Mouse (Mus musculus): ENCODE results near the gene Rps21. TPM values are rescaled to one million over a fixed set of nuclear protein-coding genes. Genes with fewer than 3 reads are reported as not detected.
A peak's percentile ranks its signal among the peaks of the same experiment; 100 is the strongest.

Rps21 gene
- polyA plus RNA-seq, 1 experiment from 2014 or later = 745 TPM

- Histone ChIP-seq H3K27me3 (ENCODE audit: control insufficient read depth, insufficient read depth, low read length) (no peaks in the 10 kb centered on the region), H3K4me3 (ENCODE audit: low read depth, low read length) (peak overlapping the region; percentile 76), H3K9ac (replicated peaks; ENCODE audit: low read depth, low read length) (peak overlapping the region; percentile 71), H3K36me3 (ENCODE audit: control insufficient read depth, insufficient read depth, low read length) (peaks cover 4% of the 10 kb centered on the region; the same call in 1 of the 2 replicates), H3K27ac (ENCODE audit: low read length) (peak overlapping the region; percentile 81), H3K4me2 (replicated peaks; ENCODE audit: low read depth, low read length) (peak overlapping the region; percentile 96), H3K4me1 (ENCODE audit: control insufficient read depth, insufficient read depth, low read length) (peaks cover 51% of the 10 kb centered on the region), H3K9me3 (ENCODE audit: control insufficient read depth, low read depth, low read length) (no peaks in the 10 kb centered on the region)
- ATAC-seq (ENCODE audit: insufficient number of reproducible peaks, insufficient read depth, low FRiP score, low read depth) = peak; percentile 7; the same call in 1 of the 2 replicates
- under 1% methylated on average over 53 of the region's 55 CpGs for WGBS
Measured at GRCm38 (mm10) chr2:180225044-180225761, 32.0 kb upstream of the Rps21 start.

- Histone ChIP-seq H3K4me1 (ENCODE audit: control insufficient read depth, insufficient read depth, low read length) (peaks cover 47% of the 10 kb centered on the region), H3K4me2 (replicated peaks; ENCODE audit: low read depth, low read length) (peak within 1 kb of the TSS; percentile 96), H3K27me3 (ENCODE audit: control insufficient read depth, insufficient read depth, low read length) (no peaks in the 10 kb centered on the region), H3K9me3 (ENCODE audit: control insufficient read depth, low read depth, low read length) (no peaks in the 10 kb centered on the region), H3K36me3 (ENCODE audit: control insufficient read depth, insufficient read depth, low read length) (peaks cover 3% of the 10 kb centered on the region; the same call in 1 of the 2 replicates), H3K27ac (ENCODE audit: low read length) (peak within 1 kb of the TSS; percentile 81), H3K4me3 (ENCODE audit: low read depth, low read length) (peak within 1 kb of the TSS; percentile 76), H3K9ac (replicated peaks; ENCODE audit: low read depth, low read length) (peak within 1 kb of the TSS; percentile 71)
- ATAC-seq (ENCODE audit: insufficient number of reproducible peaks, insufficient read depth, low FRiP score, low read depth) = peak; percentile 73
- WGBS = 2% methylated on average over 32 of the region's 37 CpGs
Measured at GRCm38 (mm10) chr2:180225762-180226378, 31.3 kb upstream of the Rps21 start, which contains the start of gene Lama5. Lama5 (minus strand) TSS chr2:180225859.

GRCm38 (mm10) chr2:180227262-180228059 lies 29.7 kb upstream of the Rps21 start:
- peak; percentile 25 for ATAC-seq (ENCODE audit: insufficient number of reproducible peaks, insufficient read depth, low FRiP score, low read depth)
- H3K36me3 ChIP-seq (ENCODE audit: control insufficient read depth, insufficient read depth, low read length) = no peaks in the 10 kb centered on the region
- no peak overlapping the region for H3K9ac ChIP-seq (replicated peaks; ENCODE audit: low read depth, low read length)
- no peaks in the 10 kb centered on the region for H3K27me3 ChIP-seq (ENCODE audit: control insufficient read depth, insufficient read depth, low read length)
- peaks cover 40% of the 10 kb centered on the region for H3K4me1 ChIP-seq (ENCODE audit: control insufficient read depth, insufficient read depth, low read length)
- H3K4me2 ChIP-seq (replicated peaks; ENCODE audit: low read depth, low read length) = peak overlapping the region; percentile 36; the same call in 1 of the 2 replicates
- H3K9me3 ChIP-seq (ENCODE audit: control insufficient read depth, low read depth, low read length) = no peaks in the 10 kb centered on the region
- 0 out of 2 replicates have a peak overlapping the region, but pooled peaks have one; percentile 3 for H3K4me3 ChIP-seq (ENCODE audit: low read depth, low read length)
- no peak overlapping the region; the same call in 1 of the 2 replicates for H3K27ac ChIP-seq (ENCODE audit: low read length)
- WGBS = 1% methylated on average over 21 of the region's 21 CpGs

- Histone ChIP-seq H3K4me3 (ENCODE audit: low read depth, low read length) (no peak overlapping the region), H3K27ac (ENCODE audit: low read length) (no peak overlapping the region), H3K9me3 (ENCODE audit: control insufficient read depth, low read depth, low read length) (no peaks in the 10 kb centered on the region), H3K27me3 (ENCODE audit: control insufficient read depth, insufficient read depth, low read length) (no peaks in the 10 kb centered on the region), H3K4me1 (ENCODE audit: control insufficient read depth, insufficient read depth, low read length) (peaks cover 36% of the 10 kb centered on the region), H3K9ac (replicated peaks; ENCODE audit: low read depth, low read length) (no peak overlapping the region), H3K36me3 (ENCODE audit: control insufficient read depth, insufficient read depth, low read length) (no peaks in the 10 kb centered on the region), H3K4me2 (replicated peaks; ENCODE audit: low read depth, low read length) (0 out of 2 replicates have a peak overlapping the region, but pooled peaks have one; percentile 36)
- 44% methylated on average over 6 of the region's 6 CpGs for WGBS
- no peak for ATAC-seq (ENCODE audit: insufficient number of reproducible peaks, insufficient read depth, low FRiP score, low read depth)
Measured at GRCm38 (mm10) chr2:180228060-180228458, 29.1 kb upstream of the Rps21 start.

- H3K27ac ChIP-seq (ENCODE audit: low read length) = no peak overlapping the region
- H3K4me1 ChIP-seq (ENCODE audit: control insufficient read depth, insufficient read depth, low read length) = peaks cover 34% of the 10 kb centered on the region
- no peak overlapping the region for H3K4me3 ChIP-seq (ENCODE audit: low read depth, low read length)
- no peaks in the 10 kb centered on the region for H3K27me3 ChIP-seq (ENCODE audit: control insufficient read depth, insufficient read depth, low read length)
- H3K4me2 ChIP-seq (replicated peaks; ENCODE audit: low read depth, low read length) = no peak overlapping the region
- no peaks in the 10 kb centered on the region for H3K9me3 ChIP-seq (ENCODE audit: control insufficient read depth, low read depth, low read length)
- 49% methylated on average over 7 of the region's 7 CpGs for WGBS
- H3K36me3 ChIP-seq (ENCODE audit: control insufficient read depth, insufficient read depth, low read length) = no peaks in the 10 kb centered on the region
- no peak for ATAC-seq (ENCODE audit: insufficient number of reproducible peaks, insufficient read depth, low FRiP score, low read depth)
- H3K9ac ChIP-seq (replicated peaks; ENCODE audit: low read depth, low read length) = no peak overlapping the region
Measured at GRCm38 (mm10) chr2:180228592-180228991, 28.6 kb upstream of the Rps21 start.

GRCm38 (mm10) chr2:180229129-180229528 lies 28.0 kb upstream of the Rps21 start:
- 70% methylated on average over 3 of the region's 3 CpGs for WGBS
- no peak overlapping the region for H3K9ac ChIP-seq (replicated peaks; ENCODE audit: low read depth, low read length)
- no peaks in the 10 kb centered on the region for H3K9me3 ChIP-seq (ENCODE audit: control insufficient read depth, low read depth, low read length)
- no peaks in the 10 kb centered on the region for H3K36me3 ChIP-seq (ENCODE audit: control insufficient read depth, insufficient read depth, low read length)
- no peak overlapping the region for H3K4me2 ChIP-seq (replicated peaks; ENCODE audit: low read depth, low read length)
- no peak overlapping the region for H3K4me3 ChIP-seq (ENCODE audit: low read depth, low read length)
- peaks cover 34% of the 10 kb centered on the region for H3K4me1 ChIP-seq (ENCODE audit: control insufficient read depth, insufficient read depth, low read length)
- H3K27ac ChIP-seq (ENCODE audit: low read length) = no peak overlapping the region
- no peaks in the 10 kb centered on the region for H3K27me3 ChIP-seq (ENCODE audit: control insufficient read depth, insufficient read depth, low read length)
- ATAC-seq (ENCODE audit: insufficient number of reproducible peaks, insufficient read depth, low FRiP score, low read depth) = no peak

- H3K4me2 ChIP-seq (replicated peaks; ENCODE audit: low read depth, low read length) = no peak overlapping the region
- H3K27me3 ChIP-seq (ENCODE audit: control insufficient read depth, insufficient read depth, low read length) = no peaks in the 10 kb centered on the region
- H3K27ac ChIP-seq (ENCODE audit: low read length) = peak overlapping the region; percentile 34; the same call in 1 of the 2 replicates
- 52% methylated on average over 4 of the region's 4 CpGs for WGBS
- peaks cover 41% of the 10 kb centered on the region for H3K4me1 ChIP-seq (ENCODE audit: control insufficient read depth, insufficient read depth, low read length)
- ATAC-seq (ENCODE audit: insufficient number of reproducible peaks, insufficient read depth, low FRiP score, low read depth) = no peak
- no peaks in the 10 kb centered on the region for H3K36me3 ChIP-seq (ENCODE audit: control insufficient read depth, insufficient read depth, low read length)
- no peak overlapping the region for H3K9ac ChIP-seq (replicated peaks; ENCODE audit: low read depth, low read length)
- H3K9me3 ChIP-seq (ENCODE audit: control insufficient read depth, low read depth, low read length) = no peaks in the 10 kb centered on the region
- no peak overlapping the region for H3K4me3 ChIP-seq (ENCODE audit: low read depth, low read length)
Measured at GRCm38 (mm10) chr2:180230482-180230881, 26.7 kb upstream of the Rps21 start.
